ENCODE assay signal across 26 mouse cellular contexts in the genomic region with DNA sequence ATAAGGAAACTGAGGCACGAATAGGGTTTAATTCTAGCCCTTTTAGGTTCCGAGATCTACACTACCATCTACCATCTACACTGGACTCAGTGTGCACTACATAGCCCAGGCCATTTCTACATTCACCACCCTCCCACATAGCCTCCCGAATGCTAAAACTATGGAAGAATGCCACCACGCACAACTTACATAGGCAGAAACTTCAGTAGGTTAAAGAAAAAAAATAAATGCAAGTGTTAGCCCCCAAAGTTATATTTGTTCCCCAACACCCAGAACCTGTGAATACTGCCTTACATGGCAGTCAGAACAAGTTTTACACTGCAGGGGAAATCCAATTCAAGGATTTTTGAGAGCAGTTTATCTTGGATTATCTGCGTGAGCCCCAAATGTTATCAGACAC.
DNase-seq lines count a peak whose midpoint lies in the region; ATAC-seq and TF ChIP-seq lines count a peak whose summit lies in the region.
"Had no signal": no experiment of that assay in that cellular context is flagged by ENCODE, and none has a peak within 500 bp of the region (broad histone marks: within the 10 kb centered on the region; RNA-seq: fewer than 3 reads in every experiment).

No protein-coding gene starts in this region.

- no peak for TF ChIP-seq CTCF in liver, postnatal 0 days (IDR thresholded peaks at IDR 0.05; ENCODE audit: low read depth)

- no peak for TF ChIP-seq EP300 in liver, postnatal 0 days (IDR thresholded peaks at IDR 0.05; ENCODE audit: low read depth)

- peak; percentile 64 for ATAC-seq in frontal cortex, adult (ENCODE audit: low TSS enrichment)
- no peak for ATAC-seq in liver, postnatal 0 days
- ATAC-seq: activated CD4-positive, CD25-positive, alpha-beta regulatory T cell, adult 4 months; forebrain, embryonic 15.5 days; hindbrain, postnatal 0 days had no signal

- no peak overlapping the region for H3K27ac ChIP-seq in liver, postnatal 0 days (ENCODE audit: low read depth)
- H3K27ac ChIP-seq: embryonic facial prominence, embryonic 12.5 days; embryonic facial prominence, embryonic 15.5 days; forebrain, embryonic 15.5 days; heart, adult 2 months; heart, embryonic 10.5 days; heart, embryonic 13.5 days; hindbrain, embryonic 14.5 days; hindbrain, postnatal 0 days had no signal

- WGBS in liver, postnatal 0 days (ENCODE audit: insufficient replicate concordance), result 80% methylated on average over 5 of the region's 5 CpGs

- no peaks in the 10 kb centered on the region for H3K36me3 ChIP-seq in liver, postnatal 0 days (replicated peaks; ENCODE audit: insufficient read depth, low read length)
- H3K36me3 ChIP-seq: embryonic facial prominence, embryonic 12.5 days; embryonic facial prominence, embryonic 15.5 days; forebrain, embryonic 15.5 days; heart, embryonic 10.5 days; heart, embryonic 13.5 days had no signal

- intact Hi-C loops in left cerebral cortex, postnatal 10 days (cut with DNase I), result no loop called here
- intact Hi-C loops in left cerebral cortex, postnatal 36 days (cut with DNase I), result loop anchor here (5.0 kb wide), 1 partner anchor 49 kb away; no protein-coding TSS in a partner anchor

- H3K9ac ChIP-seq in liver, postnatal 0 days (replicated peaks), result no peak overlapping the region
- H3K9ac ChIP-seq: embryonic facial prominence, embryonic 12.5 days; embryonic facial prominence, embryonic 15.5 days; forebrain, embryonic 15.5 days; heart, embryonic 13.5 days; hindbrain, embryonic 14.5 days had no signal

- H3K4me1 ChIP-seq in liver, postnatal 0 days (ENCODE audit: insufficient read depth), result no peaks in the 10 kb centered on the region
- H3K4me1 ChIP-seq: embryonic facial prominence, embryonic 12.5 days; embryonic facial prominence, embryonic 15.5 days; forebrain, embryonic 15.5 days; heart, embryonic 10.5 days; heart, embryonic 13.5 days had no signal

- no peak overlapping the region for H3K4me3 ChIP-seq in liver, postnatal 0 days (ENCODE audit: low read depth, low read length)
- H3K4me3 ChIP-seq: embryonic facial prominence, embryonic 12.5 days; embryonic facial prominence, embryonic 15.5 days; forebrain, embryonic 15.5 days; heart, adult 2 months; heart, embryonic 10.5 days; heart, embryonic 13.5 days had no signal

- no peaks in the 10 kb centered on the region for H3K27me3 ChIP-seq in liver, postnatal 0 days (ENCODE audit: insufficient read depth, low read length)
- H3K27me3 ChIP-seq: embryonic facial prominence, embryonic 12.5 days; embryonic facial prominence, embryonic 15.5 days; forebrain, embryonic 15.5 days; heart, embryonic 13.5 days had no signal

- no peak for DNase-seq in frontal cortex, postnatal 14 days (ENCODE audit: low spot score in 2 of 2)
- peak; percentile 31 to 36 for DNase-seq in left cerebral cortex, adult 18-20 months (ENCODE audit: low spot score in 2 of 2)
- DNase-seq in left cerebral cortex, postnatal 10 days (ENCODE audit: extremely low spot score in 1 of 2, low spot score in 2 of 2), result no peak
- DNase-seq in brain, adult 2 months (ENCODE audit: low read depth, low spot score), result peak; percentile 76
- peak; percentile 19 to 20 for DNase-seq in left cerebral cortex, postnatal 36 days (ENCODE audit: low spot score in 2 of 2)
- no peak for DNase-seq in layer of hippocampus, postnatal 25 days (ENCODE audit: extremely low spot score in 1 of 2, low spot score in 1 of 2)
- no peak for DNase-seq in liver, postnatal 0 days
- DNase-seq: adrenal gland, adult 8-10 months; adrenal gland, postnatal 25 days; cerebellum, adult 18-20 months; cerebellum, adult 9-10 months; cerebellum, postnatal 14 days; gastrocnemius, postnatal 10 days; gastrocnemius, postnatal 36 days; heart, adult 2 months; heart, postnatal 14 days; heart, postnatal 4 days had no signal

- no peaks in the 10 kb centered on the region for H3K9me3 ChIP-seq in liver, postnatal 0 days (ENCODE audit: low read length)
- H3K9me3 ChIP-seq: embryonic facial prominence, embryonic 12.5 days; embryonic facial prominence, embryonic 15.5 days; forebrain, embryonic 15.5 days; heart, embryonic 10.5 days; heart, embryonic 13.5 days had no signal

- H3K4me2 ChIP-seq in liver, postnatal 0 days (ENCODE audit: low read depth, low read length), result no peak overlapping the region
- H3K4me2 ChIP-seq: embryonic facial prominence, embryonic 12.5 days; embryonic facial prominence, embryonic 15.5 days; forebrain, embryonic 15.5 days; heart, embryonic 13.5 days; hindbrain, embryonic 14.5 days had no signal

Comparison
In these comparisons a context has a peak if more than half of its experiments do, and no peak if none do; other contexts are left out.
1. DNase-seq: peak in left cerebral cortex, adult 18-20 months (2 of 2), brain, adult 2 months (single experiment) and left cerebral cortex, postnatal 36 days (2 of 2); none in frontal cortex, postnatal 14 days (0 of 2), left cerebral cortex, postnatal 10 days (0 of 2), layer of hippocampus, postnatal 25 days (0 of 2) and liver, postnatal 0 days (single experiment).